Mouse (Mus musculus) embryonic facial prominence, embryonic 14.5 days (tissue): Measurements from ENCODE around the gene Kcng4. TPM values are rescaled to one million over a fixed set of nuclear protein-coding genes. Genes with fewer than 3 reads are reported as not detected.

ENCODE experiments used
- ATAC-seq: fragments of 200-750 bp; cut with Nextera tagmentation; 2 replicates; pipeline ENCODE4 v1.8.0; 2017; ENCODE audit warnings: low read depth, moderate number of reproducible peaks, moderate TSS enrichment
- DNase-seq: peaks from one replicate; pipeline ENCODE4 v3.0.0-alpha.2; 2015; ENCODE audit warnings: low spot score
- H3K27ac ChIP-seq: fragments of 300-500 bp; sonication (generic); replicated peaks from 2 replicates; pipeline ENCODE4 v1.5.1; 2014; ENCODE audit warnings: low read depth, mild to moderate bottlenecking, low read length, moderate library complexity
- H3K27me3 ChIP-seq: fragments of 300-500 bp; sonication (generic); replicated peaks from 2 replicates; pipeline ENCODE4 v1.6.1; 2014; ENCODE audit warnings: low read length; ENCODE audit not compliant: control insufficient read depth, insufficient read depth
- H3K36me3 ChIP-seq: fragments of 300-500 bp; sonication (generic); 2 replicates; pipeline ENCODE4 v1.6.1; 2014; ENCODE audit warnings: low read length, mixed read lengths; ENCODE audit not compliant: control insufficient read depth, insufficient read depth
- H3K4me1 ChIP-seq: fragments of 300-500 bp; sonication (generic); 2 replicates; pipeline ENCODE4 v1.6.1; 2014; ENCODE audit warnings: antibody characterized with exemption, low read length; ENCODE audit not compliant: control insufficient read depth, insufficient read depth
- H3K4me2 ChIP-seq: fragments of 300-500 bp; sonication (generic); 2 replicates; pipeline ENCODE4 v1.6.1; 2014; ENCODE audit warnings: low read depth, mild to moderate bottlenecking, low read length, moderate library complexity, mixed read lengths
- H3K4me3 ChIP-seq: fragments of 300-500 bp; sonication (generic); 2 replicates; pipeline ENCODE4 v1.5.1; 2014; ENCODE audit warnings: low read depth, mild to moderate bottlenecking, low read length
- H3K9ac ChIP-seq: fragments of 300-500 bp; sonication (generic); 2 replicates; pipeline ENCODE4 v1.6.1; 2014; ENCODE audit warnings: low read depth, mild to moderate bottlenecking, low read length, moderate library complexity, mixed read lengths
- H3K9me3 ChIP-seq: fragments of 300-500 bp; sonication (generic); 2 replicates; pipeline ENCODE4 v1.6.1; 2016; ENCODE audit warnings: low read length; ENCODE audit not compliant: control insufficient read depth
- WGBS: fragments of 180-500 bp; shearing (Covaris S2); extraction: QIAGEN DNeasy Blood & Tissue Kit; methylation state at CpG from one replicate; pipeline ENCODE4 v1.1.7; 2014; 5-methylcytosine and 5-hydroxymethylcytosine counted together
- polyA plus RNA-seq: library from polyadenylated mRNA; unstranded; fragments of >200 nt; fragmentation: Nextera tagmentation; extraction: Ambion mirVana; gene quantifications from 2 replicates; pipeline ENCODE4 v1.2.1, GENCODE M21; 2014

Gene Kcng4
- polyA plus RNA-seq, 1 experiment from 2014 or later: 0.28 TPM

GRCm38 (mm10) chr8:119625788-119626187, 9.7 kb downstream of the Kcng4 start:
- Histone ChIP-seq H3K4me2 (no peak overlapping the region), H3K9me3 (no peaks in the 10 kb centered on the region), H3K27me3 (no peaks in the 10 kb centered on the region), H3K4me1 (no peaks in the 10 kb centered on the region), H3K36me3 (no peaks in the 10 kb centered on the region), H3K4me3 (no peak overlapping the region), H3K27ac (no peak overlapping the region), H3K9ac (no peak overlapping the region)
- WGBS: 85% methylated on average over 21 of the region's 22 CpGs
- ATAC-seq (no peak), DNase-seq (no peak)

- no peaks in the 10 kb centered on the region for H3K36me3 ChIP-seq
- DNase-seq (no peak), ATAC-seq (no peak)
- no peak overlapping the region for H3K27ac ChIP-seq
- H3K4me1 ChIP-seq: no peaks in the 10 kb centered on the region
- no peaks in the 10 kb centered on the region for H3K9me3 ChIP-seq
- H3K9ac ChIP-seq: no peak overlapping the region
- WGBS: 91% methylated on average over 7 of the region's 7 CpGs
- H3K27me3 ChIP-seq: no peaks in the 10 kb centered on the region
- H3K4me3 ChIP-seq: no peak overlapping the region
- no peak overlapping the region for H3K4me2 ChIP-seq
Measured at GRCm38 (mm10) chr8:119624916-119625315, 10.6 kb downstream of the Kcng4 start.

- H3K4me2 ChIP-seq: no peak overlapping the region
- H3K4me1 ChIP-seq: no peaks in the 10 kb centered on the region
- no peak for ATAC-seq
- no peak overlapping the region for H3K4me3 ChIP-seq
- DNase-seq: no peak
- H3K9me3 ChIP-seq: no peaks in the 10 kb centered on the region
- H3K27ac ChIP-seq: no peak overlapping the region
- no peaks in the 10 kb centered on the region for H3K27me3 ChIP-seq
- WGBS: 82% methylated on average over 1 of the region's 1 CpGs
- H3K36me3 ChIP-seq: no peaks in the 10 kb centered on the region
- H3K9ac ChIP-seq: no peak overlapping the region
Measured at GRCm38 (mm10) chr8:119623744-119624143, 11.7 kb downstream of the Kcng4 start.

GRCm38 (mm10) chr8:119623061-119623460, 12.4 kb downstream of the Kcng4 start:
- no peak for DNase-seq
- ATAC-seq: no peak
- H3K4me3 ChIP-seq: no peak overlapping the region
- no peaks in the 10 kb centered on the region for H3K9me3 ChIP-seq
- WGBS: 77% methylated on average over 8 of the region's 8 CpGs
- H3K36me3 ChIP-seq: no peaks in the 10 kb centered on the region
- H3K4me1 ChIP-seq: no peaks in the 10 kb centered on the region
- H3K27me3 ChIP-seq: no peaks in the 10 kb centered on the region
- no peak overlapping the region for H3K4me2 ChIP-seq
- H3K27ac ChIP-seq: no peak overlapping the region
- H3K9ac ChIP-seq: no peak overlapping the region

- H3K4me3 ChIP-seq: no peak overlapping the region
- DNase-seq (no peak), ATAC-seq (no peak)
- H3K9me3 ChIP-seq: no peaks in the 10 kb centered on the region
- H3K27me3 ChIP-seq: no peaks in the 10 kb centered on the region
- H3K4me1 ChIP-seq: no peaks in the 10 kb centered on the region
- no peaks in the 10 kb centered on the region for H3K36me3 ChIP-seq
- WGBS: 39% methylated on average over 3 of the region's 4 CpGs
- no peak overlapping the region for H3K4me2 ChIP-seq
- H3K9ac ChIP-seq: no peak overlapping the region
- no peak overlapping the region for H3K27ac ChIP-seq
Measured at GRCm38 (mm10) chr8:119622555-119622954, 12.9 kb downstream of the Kcng4 start.

GRCm38 (mm10) chr8:119620848-119621465, 14.5 kb downstream of the Kcng4 start:
- no peaks in the 10 kb centered on the region for H3K9me3 ChIP-seq
- H3K4me2 ChIP-seq: no peak overlapping the region
- H3K4me3 ChIP-seq: no peak overlapping the region
- no peak overlapping the region for H3K9ac ChIP-seq
- H3K27ac ChIP-seq: no peak overlapping the region
- no peaks in the 10 kb centered on the region for H3K36me3 ChIP-seq
- no peaks in the 10 kb centered on the region for H3K4me1 ChIP-seq
- ATAC-seq (no peak), DNase-seq (no peak)
- H3K27me3 ChIP-seq: no peaks in the 10 kb centered on the region
- 86% methylated on average over 14 of the region's 14 CpGs for WGBS

- ATAC-seq (no peak), DNase-seq (no peak)
- Histone ChIP-seq H3K9me3 (no peaks in the 10 kb centered on the region), H3K9ac (no peak overlapping the region), H3K36me3 (no peaks in the 10 kb centered on the region), H3K4me2 (no peak overlapping the region), H3K4me1 (no peaks in the 10 kb centered on the region), H3K4me3 (no peak overlapping the region), H3K27me3 (no peaks in the 10 kb centered on the region), H3K27ac (no peak overlapping the region)
- WGBS: 62% methylated on average over 6 of the region's 6 CpGs
Measured at GRCm38 (mm10) chr8:119620116-119620840, 15.2 kb downstream of the Kcng4 start.

- H3K27ac ChIP-seq: no peak overlapping the region
- H3K36me3 ChIP-seq: no peaks in the 10 kb centered on the region
- H3K4me1 ChIP-seq: no peaks in the 10 kb centered on the region
- no peak overlapping the region for H3K4me2 ChIP-seq
- DNase-seq: no peak
- no peaks in the 10 kb centered on the region for H3K27me3 ChIP-seq
- no peak overlapping the region for H3K4me3 ChIP-seq
- ATAC-seq: no peak
- H3K9ac ChIP-seq: no peak overlapping the region
- WGBS: 65% methylated on average over 5 of the region's 5 CpGs
- H3K9me3 ChIP-seq: no peaks in the 10 kb centered on the region
Measured at GRCm38 (mm10) chr8:119618887-119619286, 16.6 kb downstream of the Kcng4 start.

- Histone ChIP-seq H3K4me2 (no peak overlapping the region), H3K27ac (no peak overlapping the region), H3K9me3 (no peaks in the 10 kb centered on the region), H3K4me1 (no peaks in the 10 kb centered on the region), H3K27me3 (no peaks in the 10 kb centered on the region), H3K4me3 (no peak overlapping the region), H3K36me3 (no peaks in the 10 kb centered on the region), H3K9ac (no peak overlapping the region)
- 89% methylated on average over 5 of the region's 5 CpGs for WGBS
- DNase-seq (no peak), ATAC-seq (no peak)
Measured at GRCm38 (mm10) chr8:119617586-119617985, 17.9 kb downstream of the Kcng4 start.
